Mouse (Mus musculus) spleen, embryonic (tissue): ENCODE measurements around the gene Gpx1.

Experiments
- CTCF ChIA-PET: fragments of 350-600 bp; sonication (Branson Sonifier 250); formaldehyde crosslinking; loops from one replicate; lab custom pipeline; 2022; lab: Charles Lee

Gene Gpx1

GRCm38 (mm10) chr9:108338551-108338885 lies 185 bp upstream of the Gpx1 start:
- CTCF ChIA-PET, result interaction anchor here (0.7 to 0.9 kb wide), 2 partner anchors 34 to 54 kb away, joined by 3 read pairs; no protein-coding TSS in a partner anchor

GRCm38 (mm10) chr9:108339886-108340257 lies 1.2 kb downstream of the Gpx1 start:
- CTCF ChIA-PET, result no interaction called here

GRCm38 (mm10) chr9:108340258-108341138 lies 1.8 kb downstream of the Gpx1 start:
- CTCF ChIA-PET, result no interaction called here

- CTCF ChIA-PET, result no interaction called here
These were observed 2.4 kb downstream of the Gpx1 start for GRCm38 (mm10) chr9:108341139-108341475.

GRCm38 (mm10) chr9:108341801-108342200 lies 3.1 kb downstream of the Gpx1 start:
- CTCF ChIA-PET, result interaction anchor here (0.7 kb wide), 1 partner anchor 20 kb away, joined by 3 read pairs; no protein-coding TSS in a partner anchor

GRCm38 (mm10) chr9:108342301-108342831 lies 3.7 kb downstream of the Gpx1 start:
- CTCF ChIA-PET, result interaction anchor here (0.6 to 0.8 kb wide), 3 partner anchors 21 to 127 kb away, joined by 3 to 13 read pairs (median 3); no protein-coding TSS in a partner anchor

- CTCF ChIA-PET, result interaction anchor here (0.8 kb wide), 1 partner anchor 128 kb away, joined by 13 read pairs; no protein-coding TSS in a partner anchor
These were observed 4.6 kb downstream of the Gpx1 start for GRCm38 (mm10) chr9:108343331-108343730.

- CTCF ChIA-PET, result no interaction called here
These were observed 5.1 kb downstream of the Gpx1 start for GRCm38 (mm10) chr9:108343835-108344234.

- CTCF ChIA-PET, result no interaction called here
These were observed 5.8 kb downstream of the Gpx1 start for GRCm38 (mm10) chr9:108344471-108344870.

GRCm38 (mm10) chr9:108347024-108347423 lies 8.3 kb downstream of the Gpx1 start:
- CTCF ChIA-PET, result no interaction called here

- CTCF ChIA-PET, result interaction anchor here (0.7 to 1.1 kb wide), 5 partner anchors 11 to 643 kb away, joined by 3 to 7 read pairs (median 4); no protein-coding TSS in a partner anchor
These were observed 9.0 kb downstream of the Gpx1 start, which contains the start of gene Usp4 for GRCm38 (mm10) chr9:108347540-108348289. TSS of gene Usp4 (plus strand) at chr9:108347853.

GRCm38 (mm10) chr9:108348290-108348680 lies 9.6 kb downstream of the Gpx1 start:
- CTCF ChIA-PET, result interaction anchor here (0.7 to 1.1 kb wide), 4 partner anchors 41 to 642 kb away, joined by 3 to 7 read pairs (median 4); no protein-coding TSS in a partner anchor

- CTCF ChIA-PET, result interaction anchor here (0.9 kb wide), 2 partner anchors 12 to 48 kb away, joined by 3 to 14 read pairs; no protein-coding TSS in a partner anchor
These were observed 11.0 kb downstream of the Gpx1 start for GRCm38 (mm10) chr9:108349727-108350126.

GRCm38 (mm10) chr9:108378234-108378633 lies 39.5 kb downstream of the Gpx1 start:
- CTCF ChIA-PET, result interaction anchor here (0.6 kb wide), 1 partner anchor 308 kb away, joined by 6 read pairs; no protein-coding TSS in a partner anchor

- CTCF ChIA-PET, result interaction anchor here (0.6 kb wide), 1 partner anchor 307 kb away, joined by 6 read pairs; no protein-coding TSS in a partner anchor
These were observed 40.0 kb downstream of the Gpx1 start for GRCm38 (mm10) chr9:108378736-108379135.

GRCm38 (mm10) chr9:108379294-108379693 lies 40.6 kb downstream of the Gpx1 start:
- CTCF ChIA-PET, result no interaction called here

GRCm38 (mm10) chr9:108381382-108381781 lies 42.7 kb downstream of the Gpx1 start:
- CTCF ChIA-PET, result no interaction called here

GRCm38 (mm10) chr9:108385006-108385405 lies 46.3 kb downstream of the Gpx1 start:
- CTCF ChIA-PET, result no interaction called here

GRCm38 (mm10) chr9:108386816-108387215 lies 48.1 kb downstream of the Gpx1 start:
- CTCF ChIA-PET, result no interaction called here

- CTCF ChIA-PET, result no interaction called here
These were observed 49.9 kb downstream of the Gpx1 start for GRCm38 (mm10) chr9:108388601-108389000.

GRCm38 (mm10) chr9:108389220-108389619 lies 50.5 kb downstream of the Gpx1 start:
- CTCF ChIA-PET, result no interaction called here
